Mouse (Mus musculus): ENCODE data around the gene Qrich1. TPM values are rescaled to one million over a fixed set of nuclear protein-coding genes. Genes with fewer than 3 reads are reported as not detected.

Qrich1 gene
- total RNA-seq (2017), result 144 and 193 TPM in 2 replicates

DNA sequence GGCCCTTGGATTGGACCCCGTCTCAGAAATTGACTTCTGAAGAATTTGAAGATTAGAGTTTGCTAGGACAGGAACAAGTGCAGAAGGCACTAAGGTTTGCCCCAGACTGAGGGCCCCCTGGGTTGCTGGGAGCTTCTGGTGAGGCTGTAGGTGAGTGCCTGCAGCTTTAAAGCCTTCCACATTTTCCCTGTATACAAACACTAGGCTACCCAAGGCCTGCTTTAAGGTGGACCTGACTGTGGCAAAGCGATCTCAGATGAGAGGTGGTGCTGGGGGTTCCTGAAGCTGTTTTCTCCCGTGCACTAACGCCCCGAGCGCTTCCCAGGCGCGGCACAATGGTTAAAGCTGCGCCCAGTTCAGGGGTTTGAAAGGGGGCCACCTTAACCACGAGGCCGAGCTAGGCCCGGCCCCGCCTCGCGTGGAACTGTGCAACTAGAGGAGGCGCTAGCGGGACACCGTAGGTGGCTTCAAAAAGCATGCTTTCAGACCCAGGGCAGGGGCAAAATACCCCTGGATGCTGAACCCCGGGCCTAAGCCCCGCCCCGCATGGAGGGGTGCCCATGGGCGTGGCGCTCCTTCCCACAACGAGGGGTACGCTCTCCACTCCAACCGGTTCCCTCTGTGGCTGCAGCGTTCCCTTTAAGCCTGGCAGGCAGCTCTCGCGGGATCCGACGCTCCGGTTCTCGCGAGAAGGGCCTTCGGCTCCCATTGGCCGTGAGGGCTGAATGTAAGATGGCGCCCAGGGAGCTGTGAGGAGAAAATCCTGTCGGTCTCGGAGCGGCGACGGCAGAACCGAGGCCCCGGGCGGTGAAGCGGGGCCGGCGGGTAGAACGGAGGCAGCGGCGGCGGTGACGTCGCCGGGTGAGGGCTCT lies at the start of gene Qrich1:
Qrich1 (plus strand) TSS at position 427 of the 872 bp plus-strand sequence.
- peak; percentile 95 to 96 for ATAC-seq (replicated peaks in 1 of 2; ENCODE audit: insufficient read depth in 1 of 2, low FRiP score in 2 of 2, low TSS enrichment in 1 of 2, low read depth in 1 of 2, poor library complexity in 2 of 2, severe bottlenecking in 2 of 2)

DNA sequence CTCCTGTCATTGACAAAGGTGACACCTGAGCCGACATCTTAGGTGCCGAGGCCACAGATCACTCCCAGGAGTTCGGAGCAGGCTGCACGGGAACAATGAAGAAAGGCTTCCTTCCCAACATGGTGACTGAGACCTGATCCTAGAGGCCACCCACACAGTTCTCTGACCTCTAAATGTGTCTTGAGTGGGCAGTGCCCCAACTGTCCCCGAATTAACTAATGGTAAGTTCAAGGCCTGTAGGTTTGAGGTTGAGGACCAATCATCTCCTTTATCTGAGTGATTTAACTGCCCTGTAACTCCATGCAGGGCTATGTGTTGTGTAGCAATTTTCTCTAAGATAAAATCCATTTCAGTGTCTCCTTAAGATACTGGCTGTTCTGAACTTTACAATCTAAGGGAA lies 47.2 kb upstream of the Qrich1 start:
- ATAC-seq (replicated peaks in 1 of 2; ENCODE audit: insufficient read depth in 1 of 2, low FRiP score in 2 of 2, low TSS enrichment in 1 of 2, low read depth in 1 of 2, poor library complexity in 2 of 2, severe bottlenecking in 2 of 2), result no peak

DNA sequence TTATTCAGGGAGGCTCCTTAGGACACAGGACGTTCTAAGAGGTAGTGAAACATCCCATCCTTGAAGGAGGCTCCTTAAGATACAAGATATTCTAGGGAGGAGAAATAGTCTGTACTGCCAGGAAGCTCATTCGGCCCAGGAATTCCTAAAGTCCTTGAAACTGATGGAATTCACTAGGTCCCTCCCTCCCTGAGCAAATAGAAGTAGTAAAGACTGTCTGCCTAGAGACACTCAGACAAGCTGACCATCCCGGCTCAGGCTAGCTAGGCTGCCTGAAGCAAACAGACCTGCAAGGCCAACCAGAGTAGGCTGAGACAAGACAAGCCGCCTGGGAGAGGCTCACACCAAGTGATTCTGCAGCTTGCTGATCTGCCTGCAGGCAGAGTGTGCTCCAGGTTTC lies 46.8 kb upstream of the Qrich1 start:
- no peak for ATAC-seq (replicated peaks in 1 of 2; ENCODE audit: insufficient read depth in 1 of 2, low FRiP score in 2 of 2, low TSS enrichment in 1 of 2, low read depth in 1 of 2, poor library complexity in 2 of 2, severe bottlenecking in 2 of 2)

DNA sequence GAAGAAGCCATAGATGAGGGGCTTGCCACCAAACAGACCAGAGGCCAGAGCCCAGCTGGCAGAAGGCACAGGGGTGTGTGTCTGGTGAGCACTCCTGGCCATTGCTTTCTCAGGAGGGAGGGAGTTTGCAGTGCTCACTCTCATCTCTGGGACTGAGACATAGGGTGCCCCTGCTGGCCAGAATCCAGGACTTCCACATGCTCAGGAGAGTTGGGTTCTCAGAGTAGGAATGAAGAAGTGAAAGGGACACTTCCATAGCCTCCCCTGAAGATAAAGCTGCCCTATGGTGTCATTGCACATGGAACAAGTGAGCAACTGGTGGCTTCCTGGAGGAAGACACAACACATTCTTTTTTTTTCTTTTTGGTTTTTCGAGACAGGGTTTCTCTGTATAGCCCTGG lies 42.1 kb upstream of the Qrich1 start:
- ATAC-seq (replicated peaks in 1 of 2; ENCODE audit: insufficient read depth in 1 of 2, low FRiP score in 2 of 2, low TSS enrichment in 1 of 2, low read depth in 1 of 2, poor library complexity in 2 of 2, severe bottlenecking in 2 of 2), result no peak

DNA sequence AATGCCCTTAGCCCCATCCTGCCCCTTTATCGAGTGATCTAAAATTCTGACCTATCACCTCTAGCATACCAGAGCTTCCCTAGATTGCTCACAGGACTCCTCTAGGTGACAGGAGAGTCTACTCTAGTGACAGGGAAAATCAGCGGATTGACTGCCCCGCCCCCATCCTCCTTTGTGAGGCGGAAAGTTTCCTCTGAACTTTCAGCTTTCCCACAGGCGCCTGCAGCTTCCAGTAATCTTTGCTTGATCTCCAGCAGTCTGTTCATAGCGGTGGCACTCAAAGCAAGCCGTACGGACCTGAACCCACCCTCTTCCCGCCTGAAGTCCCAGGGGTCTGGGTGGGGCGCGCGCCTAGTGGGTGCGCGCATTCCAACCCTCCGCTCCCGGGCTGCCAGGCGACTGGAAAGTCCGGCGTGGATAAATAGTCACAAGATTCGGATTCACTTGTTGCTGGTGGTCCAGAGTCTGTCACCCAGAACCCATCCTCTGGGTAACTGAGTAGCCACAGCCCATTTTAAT lies 37.9 kb upstream of the Qrich1 start:
- peak; percentile 14 to 25; a peak in 1 of 4 replicates for ATAC-seq (replicated peaks in 1 of 2; ENCODE audit: insufficient read depth in 1 of 2, low FRiP score in 2 of 2, low TSS enrichment in 1 of 2, low read depth in 1 of 2, poor library complexity in 2 of 2, severe bottlenecking in 2 of 2)

- ATAC-seq (replicated peaks in 1 of 2; ENCODE audit: insufficient read depth in 1 of 2, low FRiP score in 2 of 2, low TSS enrichment in 1 of 2, low read depth in 1 of 2, poor library complexity in 2 of 2, severe bottlenecking in 2 of 2), result no peak; a peak in 1 of 4 replicates
Measured at GRCm38 (mm10) chr9:108479241-108479640, 37.4 kb upstream of the Qrich1 start.

DNA sequence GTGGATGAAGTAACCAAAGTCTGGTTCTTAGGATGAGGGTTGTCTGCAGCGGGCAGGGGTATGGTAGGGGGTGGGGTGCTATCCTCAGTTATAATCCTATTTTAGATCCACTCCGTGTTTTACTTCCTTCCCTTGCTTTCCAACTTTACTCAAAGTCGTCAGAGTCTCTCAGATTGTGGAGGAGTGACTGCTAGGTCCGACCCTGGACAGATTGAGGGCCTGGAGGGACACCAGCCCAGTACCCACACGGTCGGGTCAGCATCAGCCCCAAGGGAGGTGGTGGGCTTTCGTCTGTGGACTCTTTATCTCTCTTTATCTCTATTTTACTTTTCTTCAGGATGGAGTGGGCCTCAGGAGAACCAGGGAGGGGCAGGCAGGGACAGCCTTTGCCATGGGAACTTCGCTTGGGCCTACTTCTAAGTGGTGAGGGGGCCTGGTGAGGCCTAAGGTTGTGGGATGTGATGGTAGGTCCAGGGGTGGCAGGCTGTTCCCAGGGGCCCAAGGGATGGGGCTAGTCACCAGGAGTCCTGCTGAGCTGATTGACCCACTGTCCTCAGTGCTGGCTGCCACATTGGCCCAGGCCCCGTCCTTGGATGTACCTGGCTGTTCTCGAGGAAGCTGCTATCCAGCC lies 36.8 kb upstream of the Qrich1 start, which contains the start of gene Lamb2:
Lamb2 (plus strand) TSS at position 16 of the 631 bp plus-strand sequence.
- 0 out of 4 replicates have a peak, but pooled peaks have one; percentile 11 to 12 for ATAC-seq (replicated peaks in 1 of 2; ENCODE audit: insufficient read depth in 1 of 2, low FRiP score in 2 of 2, low TSS enrichment in 1 of 2, low read depth in 1 of 2, poor library complexity in 2 of 2, severe bottlenecking in 2 of 2)

DNA sequence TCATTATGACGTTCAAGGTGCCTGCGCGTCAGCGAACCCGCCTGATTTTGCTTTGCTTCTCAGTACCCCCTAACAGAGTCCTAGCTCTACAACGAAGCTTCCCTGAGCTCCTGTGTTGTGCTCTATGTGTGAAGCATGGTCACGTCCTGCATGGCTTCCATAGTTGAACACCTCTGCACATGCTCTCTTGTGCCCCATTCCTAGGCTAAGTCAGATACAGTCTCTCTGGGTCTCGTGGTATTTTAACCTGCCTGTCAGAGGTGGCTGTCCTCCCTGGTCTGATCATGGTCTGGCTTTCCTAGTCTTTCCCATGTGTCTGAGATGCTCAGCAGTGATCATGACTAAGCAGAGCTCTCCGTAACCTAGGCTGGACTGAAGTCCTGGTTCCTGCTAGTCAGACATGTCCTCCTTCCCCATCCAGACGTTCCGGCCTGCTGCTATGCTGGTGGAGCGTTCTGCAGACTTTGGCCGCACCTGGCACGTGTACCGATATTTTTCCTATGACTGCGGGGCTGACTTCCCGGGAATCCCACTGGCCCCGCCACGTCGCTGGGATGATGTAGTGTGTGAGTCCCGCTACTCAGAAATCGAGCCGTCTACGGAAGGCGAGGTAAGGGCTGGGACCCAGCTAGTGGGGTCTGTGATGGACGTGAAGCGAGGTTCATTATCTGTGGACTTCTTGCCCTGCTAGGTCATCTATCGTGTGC lies 35.6 kb upstream of the Qrich1 start:
- ATAC-seq (replicated peaks in 1 of 2; ENCODE audit: insufficient read depth in 1 of 2, low FRiP score in 2 of 2, low TSS enrichment in 1 of 2, low read depth in 1 of 2, poor library complexity in 2 of 2, severe bottlenecking in 2 of 2), result no peak

GRCm38 (mm10) chr9:108481520-108482210 lies 34.9 kb upstream of the Qrich1 start:
- no peak for ATAC-seq (replicated peaks in 1 of 2; ENCODE audit: insufficient read depth in 1 of 2, low FRiP score in 2 of 2, low TSS enrichment in 1 of 2, low read depth in 1 of 2, poor library complexity in 2 of 2, severe bottlenecking in 2 of 2)

GRCm38 (mm10) chr9:108483051-108483790 lies 33.4 kb upstream of the Qrich1 start:
- ATAC-seq (replicated peaks in 1 of 2; ENCODE audit: insufficient read depth in 1 of 2, low FRiP score in 2 of 2, low TSS enrichment in 1 of 2, low read depth in 1 of 2, poor library complexity in 2 of 2, severe bottlenecking in 2 of 2), result no peak

DNA sequence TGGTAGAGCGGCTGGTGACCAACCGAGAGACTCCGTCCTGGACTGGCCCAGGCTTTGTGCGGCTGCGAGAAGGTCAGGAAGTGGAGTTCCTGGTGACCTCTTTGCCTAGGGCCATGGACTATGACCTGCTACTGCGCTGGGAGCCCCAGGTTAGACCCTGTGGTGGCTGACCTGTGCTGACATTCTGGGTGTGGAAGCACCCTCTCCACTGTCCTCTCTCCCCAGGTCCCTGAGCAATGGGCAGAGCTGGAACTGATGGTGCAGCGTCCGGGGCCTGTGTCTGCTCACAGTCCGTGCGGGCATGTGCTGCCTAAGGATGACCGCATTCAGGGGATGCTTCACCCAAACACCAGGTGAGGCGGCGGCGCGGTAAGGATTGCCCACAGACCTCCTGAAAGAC lies 32.6 kb upstream of the Qrich1 start:
- ATAC-seq (replicated peaks in 1 of 2; ENCODE audit: insufficient read depth in 1 of 2, low FRiP score in 2 of 2, low TSS enrichment in 1 of 2, low read depth in 1 of 2, poor library complexity in 2 of 2, severe bottlenecking in 2 of 2), result no peak

DNA sequence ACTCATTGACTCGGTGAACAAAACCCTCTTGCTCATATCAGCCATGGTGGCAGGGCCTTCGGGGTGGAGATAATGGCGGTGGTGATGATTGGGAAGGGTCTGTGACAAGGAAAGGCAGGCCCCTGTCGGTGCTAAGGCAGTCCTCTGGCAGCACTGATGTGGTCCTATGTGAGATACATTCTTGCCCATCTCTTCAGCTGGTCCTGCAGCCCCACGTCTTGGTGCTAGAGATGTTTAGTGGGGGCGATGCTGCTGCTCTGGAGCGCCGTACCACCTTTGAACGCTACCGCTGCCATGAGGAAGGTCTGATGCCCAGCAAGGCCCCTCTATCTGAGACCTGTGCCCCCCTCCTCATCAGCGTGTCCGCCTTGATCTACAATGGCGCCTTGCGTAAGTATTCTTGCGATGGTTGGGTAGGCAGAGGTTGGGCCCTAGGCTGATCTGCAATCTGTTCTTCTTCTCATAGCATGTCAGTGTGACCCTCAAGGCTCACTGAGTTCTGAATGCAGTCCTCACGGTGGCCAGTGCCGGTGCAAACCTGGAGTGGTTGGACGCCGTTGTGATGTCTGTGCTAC lies 31.2 kb upstream of the Qrich1 start:
- no peak for ATAC-seq (replicated peaks in 1 of 2; ENCODE audit: insufficient read depth in 1 of 2, low FRiP score in 2 of 2, low TSS enrichment in 1 of 2, low read depth in 1 of 2, poor library complexity in 2 of 2, severe bottlenecking in 2 of 2)

DNA sequence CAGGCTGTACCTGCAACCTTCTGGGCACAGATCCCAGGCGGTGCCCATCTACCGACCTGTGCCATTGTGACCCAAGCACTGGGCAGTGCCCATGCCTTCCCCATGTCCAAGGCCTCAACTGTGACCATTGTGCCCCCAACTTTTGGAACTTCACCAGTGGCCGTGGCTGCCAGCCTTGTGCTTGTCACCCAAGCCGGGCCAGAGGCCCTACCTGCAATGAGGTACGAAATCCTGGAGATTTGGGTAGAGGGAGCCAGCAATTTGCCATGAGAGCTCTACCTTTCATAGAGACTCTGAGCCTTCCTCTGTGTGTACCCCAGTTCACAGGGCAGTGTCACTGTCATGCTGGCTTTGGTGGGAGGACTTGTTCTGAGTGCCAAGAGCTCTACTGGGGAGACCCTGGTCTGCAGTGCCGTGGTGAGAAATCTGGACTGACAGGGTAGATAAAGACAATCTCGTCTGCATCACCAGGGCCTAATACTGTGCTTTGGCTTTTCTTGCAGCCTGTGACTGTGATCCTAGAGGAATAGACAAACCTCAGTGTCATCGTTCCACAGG lies 29.6 kb upstream of the Qrich1 start:
- no peak for ATAC-seq (replicated peaks in 1 of 2; ENCODE audit: insufficient read depth in 1 of 2, low FRiP score in 2 of 2, low TSS enrichment in 1 of 2, low read depth in 1 of 2, poor library complexity in 2 of 2, severe bottlenecking in 2 of 2)

DNA sequence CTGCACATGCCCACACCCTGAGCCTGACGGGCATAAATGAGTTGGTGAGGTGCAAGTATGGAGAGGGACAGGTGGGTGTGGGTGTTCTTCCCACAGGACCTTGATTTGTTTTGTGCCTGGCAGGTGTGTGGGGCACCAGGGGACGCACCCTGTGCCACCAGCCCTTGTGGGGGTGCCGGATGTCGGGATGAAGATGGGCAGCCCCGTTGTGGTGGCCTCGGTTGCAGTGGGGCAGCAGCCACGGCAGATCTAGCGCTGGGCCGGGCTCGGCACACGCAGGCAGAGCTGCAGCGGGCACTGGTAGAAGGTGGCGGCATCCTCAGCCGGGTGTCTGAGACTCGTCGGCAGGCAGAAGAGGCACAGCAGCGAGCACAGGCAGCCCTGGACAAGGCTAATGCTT lies 28.2 kb upstream of the Qrich1 start:
- no peak for ATAC-seq (replicated peaks in 1 of 2; ENCODE audit: insufficient read depth in 1 of 2, low FRiP score in 2 of 2, low TSS enrichment in 1 of 2, low read depth in 1 of 2, poor library complexity in 2 of 2, severe bottlenecking in 2 of 2)

GRCm38 (mm10) chr9:108489215-108489614 lies 27.4 kb upstream of the Qrich1 start:
- no peak for ATAC-seq (replicated peaks in 1 of 2; ENCODE audit: insufficient read depth in 1 of 2, low FRiP score in 2 of 2, low TSS enrichment in 1 of 2, low read depth in 1 of 2, poor library complexity in 2 of 2, severe bottlenecking in 2 of 2)

Data from hematopoietic stem cell, adult 5-6 weeks (primary cell).